Mouse (Mus musculus) brain, embryonic 14.5 days (tissue): ENCODE measurements around the gene Foxd3.

Source experiments
- CTCF ChIP-seq: fragments of 200-500 bp; IDR thresholded peaks from 2 replicates; pipeline ENCODE4 v1.5.1; 2012; ENCODE audit warnings: inconsistent platforms, mild to moderate bottlenecking, moderate library complexity, borderline replicate concordance; ENCODE audit not compliant: insufficient read depth, insufficient read length; ENCODE audit errors: extremely low read depth
- POLR2A ChIP-seq: fragments of 200-500 bp; IDR thresholded peaks from 2 replicates; pipeline ENCODE4 v1.6.1; 2012; ENCODE audit warnings: mild to moderate bottlenecking, inconsistent platforms, borderline replicate concordance; ENCODE audit not compliant: poor library complexity, insufficient read depth, insufficient read length, severe bottlenecking; ENCODE audit errors: extremely low read depth

DNA sequence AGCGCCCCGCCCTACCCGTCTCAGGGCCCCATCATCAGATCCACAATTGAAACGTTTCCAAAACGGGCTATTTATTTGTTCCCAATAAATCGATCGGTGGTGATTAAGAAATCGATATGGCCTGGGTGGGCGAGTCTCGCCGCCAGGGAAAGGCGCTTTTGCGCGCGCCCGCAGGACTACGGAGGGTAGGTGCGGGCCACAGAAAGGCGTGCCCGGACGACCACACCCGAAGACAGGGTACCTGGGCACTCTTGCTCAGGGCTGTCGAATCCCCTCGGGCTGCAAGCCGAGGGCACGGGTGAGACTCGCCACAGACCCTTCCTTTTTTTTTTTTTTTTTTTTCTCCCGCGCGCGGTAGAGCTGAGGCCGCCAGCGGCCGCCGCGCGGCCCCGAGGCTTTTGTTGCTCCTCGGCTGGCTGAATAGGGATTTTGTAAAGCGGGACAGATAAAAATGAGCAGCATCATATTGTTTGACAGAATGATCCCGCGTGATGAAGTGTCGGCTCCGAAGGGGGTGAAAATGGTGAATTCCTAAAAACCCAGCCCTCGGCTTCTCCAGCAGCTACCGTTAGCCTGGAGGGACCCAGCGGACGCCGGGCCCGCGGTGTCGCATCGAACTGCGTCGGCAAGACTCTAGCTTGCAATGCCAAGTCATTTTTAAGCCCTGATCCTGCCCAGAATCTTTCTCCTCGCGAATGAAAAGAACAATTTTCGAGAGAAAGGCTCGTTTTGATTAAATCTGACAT lies 5.0 kb upstream of the Foxd3 start:
- TF ChIP-seq POLR2A (no peak), CTCF (no peak)
